Mouse (Mus musculus): ENCODE measurements around the gene Cd300a.
A peak's percentile ranks its signal among the peaks of the same experiment; 100 is the strongest.

DNA sequence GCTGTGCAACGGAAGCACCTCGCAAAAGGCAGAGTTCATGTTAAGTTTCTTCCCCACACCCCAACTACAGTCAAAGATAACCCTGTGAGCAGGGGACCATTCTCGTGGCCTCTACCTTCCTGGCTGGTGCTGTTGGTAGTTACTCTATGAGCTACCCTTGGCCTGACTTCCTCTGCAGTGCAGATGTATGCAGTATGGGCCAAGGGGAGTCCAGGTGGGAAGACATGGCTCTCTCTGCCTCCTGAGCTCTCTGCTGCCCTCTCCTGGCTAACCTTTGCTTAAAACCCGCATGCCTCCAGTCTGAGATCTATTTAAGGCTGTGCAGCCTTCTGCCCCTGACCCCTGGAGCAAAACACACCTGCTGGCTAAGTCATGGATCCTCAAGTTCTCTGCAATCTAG lies 34.1 kb downstream of the Cd300a start:
- TF ChIP-seq CTCF (conservative IDR thresholded peaks at IDR 0.05; ENCODE audit: low read length) = peak; percentile 65
- TF ChIP-seq POU5F1 (IDR thresholded peaks at IDR 0.05; ENCODE audit: borderline replicate concordance, low read length) = no peak

Measured in E14TG2a.4 (cell line).